Mouse (Mus musculus): ENCODE data around the gene Olfr829.
"Not testable (repeated sequence)": the region's sequence is repeated elsewhere in the genome, so short reads cannot be mapped to it uniquely, and the experiment has no call there.

Gene Olfr829

DNA sequence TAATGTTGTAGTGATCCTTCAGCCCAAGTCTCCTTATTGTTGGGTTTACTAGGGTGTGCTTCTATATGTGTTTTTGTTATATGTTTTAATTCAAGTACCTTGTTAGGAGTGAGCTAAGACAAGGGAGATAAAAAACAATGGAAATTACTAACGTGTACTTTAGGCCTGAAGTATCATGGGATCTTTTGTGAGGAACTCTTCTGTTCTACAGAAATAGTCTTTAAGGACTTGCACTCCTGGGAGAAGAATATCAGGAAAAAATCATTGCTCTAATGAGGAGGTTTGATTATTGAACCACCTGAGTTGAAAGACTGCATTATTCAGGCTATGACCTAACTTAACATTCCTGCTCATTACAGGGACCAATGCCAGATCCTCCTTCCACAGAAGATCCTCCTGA is at the start of gene Olfr829:
Olfr829 (plus strand) TSS at position 301 of the 400 bp plus-strand sequence.
- DNase-seq (ENCODE audit: low spot score): no peak

- DNase-seq (ENCODE audit: low spot score): no peak
Measured at GRCm38 (mm10) chr9:18819426-18819825, 35.3 kb upstream of the Olfr829 start, which contains the start of gene Olfr828. Olfr828 (minus strand) TSS chr9:18819526.

- no peak for DNase-seq (ENCODE audit: low spot score)
Measured at GRCm38 (mm10) chr9:18874393-18874792, 19.7 kb downstream of the Olfr829 start, which contains the start of gene Olfr830. Olfr830 (plus strand) TSS chr9:18874693.

DNA sequence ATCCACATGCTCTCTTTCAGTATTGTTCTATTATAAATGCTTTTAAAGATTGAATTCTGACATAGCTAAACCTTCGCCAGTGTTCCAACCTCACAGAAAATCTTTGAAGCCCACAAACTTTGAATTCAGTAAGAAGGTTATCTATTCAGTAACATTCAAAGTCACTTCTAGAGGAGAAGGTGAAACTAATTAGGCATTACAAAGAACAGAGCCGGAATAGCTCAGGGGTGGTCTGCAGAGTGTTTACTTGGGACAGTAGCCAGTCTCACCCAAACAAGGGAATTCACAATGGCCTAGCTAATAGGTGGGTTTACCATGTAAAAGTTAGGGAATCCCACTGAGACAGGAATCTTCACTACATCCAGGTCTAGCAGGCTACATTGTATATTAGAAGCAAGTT is 53.0 kb downstream of the Olfr829 start:
- DNase-seq (ENCODE audit: low spot score): not testable (repeated sequence)

Data from embryo, embryonic 10 days (tissue).